Mouse (Mus musculus): ENCODE measurements at regions not wholly inside any gene's neighbourhood (a gene's known extent, or its start where the extent isn't known, plus 50 kb on each side); places are given as distances from the start of the nearest gene placed in this dataset.

DNA sequence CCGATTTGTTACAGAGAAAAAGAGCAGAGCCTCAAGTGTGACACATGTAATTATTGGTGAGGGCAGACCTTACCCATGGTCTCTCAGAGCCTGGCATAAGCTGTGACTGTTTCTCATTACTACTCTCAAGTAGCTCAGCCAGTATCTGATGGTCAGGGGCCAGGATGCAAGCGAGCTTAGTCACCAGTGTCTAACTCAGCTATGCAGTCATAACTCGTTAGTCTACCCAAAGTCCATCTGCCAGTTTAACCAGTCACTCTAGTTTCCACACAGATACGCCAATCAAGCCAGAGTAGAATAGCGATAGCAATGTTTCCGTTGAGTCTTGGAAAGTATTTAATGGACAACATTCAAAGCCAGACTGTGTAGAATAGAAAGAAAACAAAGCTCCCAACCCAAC, 354.3 kb upstream of the Map3k7 start:
- ATAC-seq (replicated peaks; ENCODE audit: poor library complexity) = no peak

DNA sequence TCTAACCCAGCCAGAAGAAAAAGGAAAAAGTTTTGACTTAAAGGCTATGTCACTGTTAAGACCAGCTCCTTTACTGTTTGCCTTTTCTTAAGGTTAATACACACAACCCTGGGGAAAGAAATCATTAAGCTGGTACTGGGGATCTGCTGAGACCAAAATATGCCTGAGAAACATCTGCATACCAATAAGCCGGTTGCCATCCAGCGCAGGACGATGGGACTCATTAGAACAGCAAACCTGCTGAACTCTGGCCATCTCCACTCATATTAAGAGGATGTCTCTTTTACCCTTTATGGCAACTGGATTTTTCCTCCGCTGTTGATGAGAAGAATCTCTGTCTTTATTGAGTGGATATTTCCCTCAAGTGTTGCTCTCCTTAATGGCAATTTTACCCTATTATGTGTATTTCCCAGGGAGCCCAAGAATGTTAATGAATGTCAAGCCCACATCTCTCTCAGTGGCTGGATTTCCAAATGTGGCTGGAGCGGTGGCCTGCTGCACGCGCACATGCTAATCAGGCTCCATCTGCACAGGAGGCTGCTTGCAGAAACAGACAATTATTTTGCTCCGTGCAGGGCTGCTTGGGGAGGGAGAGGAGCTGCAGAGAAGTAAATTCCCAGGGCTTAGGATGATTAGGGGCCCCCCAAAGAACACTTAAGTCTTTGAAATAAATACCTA, 351.6 kb upstream of the Map3k7 start:
- ATAC-seq (replicated peaks; ENCODE audit: poor library complexity) = no peak

DNA sequence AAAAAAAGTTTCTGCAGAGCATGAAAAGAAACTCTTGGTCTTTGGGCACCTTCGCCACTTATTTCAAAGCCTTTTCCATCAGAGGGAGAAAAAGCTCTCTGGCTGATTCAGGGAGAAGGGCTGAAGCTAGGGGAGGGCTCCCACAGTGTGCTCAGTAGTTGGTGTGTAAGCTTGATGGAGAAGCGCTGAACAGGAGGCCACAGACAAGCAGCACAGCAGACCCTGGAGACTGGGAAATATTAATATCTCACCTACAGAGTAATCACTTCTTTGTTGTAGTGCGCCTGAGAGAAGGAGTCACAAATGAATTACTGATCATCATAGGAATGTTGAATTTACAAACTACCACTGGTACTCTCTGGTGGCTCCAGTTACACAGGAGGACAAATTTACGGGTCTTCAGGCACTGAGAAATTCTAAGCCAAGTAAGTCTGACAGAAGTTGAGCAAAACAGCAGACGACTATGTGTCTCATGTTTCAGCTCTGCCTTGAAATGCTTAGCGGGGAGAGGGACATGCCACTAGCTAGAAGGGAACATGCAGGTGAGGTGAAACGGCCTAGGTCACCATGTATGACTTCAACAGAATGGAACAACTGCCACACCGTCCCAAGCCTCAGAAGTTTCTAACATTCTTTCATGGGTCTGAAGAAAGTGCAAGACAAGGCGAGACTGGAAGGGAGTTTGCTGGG, 350.9 kb upstream of the Map3k7 start:
- no peak for ATAC-seq (replicated peaks; ENCODE audit: poor library complexity)

DNA sequence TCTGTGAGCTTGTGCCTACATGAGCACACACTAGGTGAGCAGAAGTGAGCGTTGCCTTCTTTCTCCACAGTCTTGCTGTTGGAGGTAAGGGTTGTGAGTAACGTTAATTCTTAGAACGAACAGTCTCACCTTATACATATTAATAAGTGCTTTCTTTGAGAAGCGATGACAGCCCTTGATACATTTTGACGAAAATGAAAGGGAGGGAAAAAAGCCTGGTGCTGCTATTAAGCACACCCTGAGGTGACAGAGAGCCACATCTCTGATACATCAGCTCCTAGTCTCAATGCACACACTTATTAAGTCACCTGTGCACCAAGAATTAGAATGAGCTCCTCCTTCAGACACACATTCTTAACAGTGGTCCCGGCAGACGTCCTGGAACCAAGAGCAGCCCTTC, 346.3 kb upstream of the Map3k7 start:
- ATAC-seq (replicated peaks; ENCODE audit: poor library complexity) = no peak

DNA sequence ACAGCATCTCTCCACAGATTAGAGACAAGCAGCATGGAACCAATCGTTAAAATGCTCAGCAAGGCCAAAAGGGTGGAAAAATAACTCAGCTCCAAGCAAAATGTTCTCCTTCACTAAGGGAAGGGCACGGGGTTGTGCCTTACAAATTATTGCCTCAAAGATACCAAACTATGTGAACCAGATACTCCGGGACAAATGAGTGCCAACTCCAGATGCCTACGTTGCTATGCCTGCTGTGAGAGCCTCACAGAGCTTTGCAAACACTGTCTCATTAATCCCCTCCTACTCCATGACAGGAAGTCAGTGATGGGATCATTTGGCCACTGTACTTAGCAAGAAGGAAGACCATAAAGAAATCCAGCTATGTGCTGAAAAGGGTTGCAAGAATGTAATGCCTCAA, 345.9 kb upstream of the Map3k7 start:
- no peak for ATAC-seq (replicated peaks; ENCODE audit: poor library complexity)

DNA sequence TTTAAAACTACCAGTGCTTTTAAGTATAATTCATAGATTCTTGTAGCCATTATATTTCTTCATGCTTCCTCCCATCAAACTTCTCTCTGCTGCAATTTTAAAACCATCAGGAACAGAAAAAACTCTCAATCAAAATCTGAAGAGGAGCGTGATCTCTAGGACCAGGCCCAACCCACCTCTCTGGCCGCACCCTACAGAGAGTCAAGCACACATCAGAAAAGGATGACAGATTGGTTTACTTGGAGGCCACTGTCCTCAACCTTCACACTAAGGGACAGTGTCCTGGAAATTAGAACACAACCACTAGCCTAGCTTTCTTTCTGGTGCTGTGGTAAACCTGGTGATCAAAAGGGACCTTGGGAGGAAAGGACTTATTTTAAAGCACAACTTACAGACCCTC, 342.7 kb upstream of the Map3k7 start:
- no peak for ATAC-seq (replicated peaks; ENCODE audit: poor library complexity)

DNA sequence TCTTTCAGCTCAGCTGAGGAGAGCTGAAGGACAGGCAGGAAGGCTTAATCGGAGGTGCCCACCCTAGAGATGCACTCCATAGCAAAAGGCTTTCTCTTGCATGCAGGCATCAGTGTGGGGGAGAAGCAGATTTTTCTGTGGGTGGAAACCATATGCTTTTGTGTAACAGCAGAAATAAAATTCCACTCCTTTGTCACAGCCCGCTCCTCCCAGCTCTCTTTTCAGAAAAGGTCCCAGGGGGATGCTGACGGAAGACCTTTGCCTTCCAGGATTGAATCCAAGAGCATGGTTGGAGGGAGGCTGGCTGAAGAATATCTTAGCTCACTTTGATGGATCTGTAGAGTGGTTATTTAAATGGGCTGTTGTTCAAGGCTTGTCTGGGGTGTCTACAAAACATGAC, 336.8 kb upstream of the Map3k7 start:
- no peak for ATAC-seq (replicated peaks; ENCODE audit: poor library complexity)

DNA sequence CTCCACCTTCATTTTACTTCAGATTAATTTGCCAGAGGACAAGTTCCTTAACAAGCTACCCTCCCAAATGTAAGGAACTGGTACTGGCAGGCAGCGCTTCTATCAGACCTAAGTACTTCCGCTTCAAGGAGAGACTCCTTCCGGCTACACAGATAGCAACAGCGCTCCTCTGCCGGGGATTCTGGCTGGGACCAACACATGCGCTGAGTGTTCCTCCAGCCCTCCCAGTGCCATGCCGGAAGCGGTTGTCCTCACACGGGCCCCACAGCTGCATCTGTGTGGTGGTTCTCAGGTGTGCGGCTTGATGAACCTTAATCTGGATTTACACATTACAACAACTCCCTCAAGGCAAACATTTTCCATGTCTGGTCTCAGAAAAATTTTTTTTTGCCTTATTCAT, 336.1 kb upstream of the Map3k7 start:
- ATAC-seq (replicated peaks; ENCODE audit: poor library complexity) = no peak

DNA sequence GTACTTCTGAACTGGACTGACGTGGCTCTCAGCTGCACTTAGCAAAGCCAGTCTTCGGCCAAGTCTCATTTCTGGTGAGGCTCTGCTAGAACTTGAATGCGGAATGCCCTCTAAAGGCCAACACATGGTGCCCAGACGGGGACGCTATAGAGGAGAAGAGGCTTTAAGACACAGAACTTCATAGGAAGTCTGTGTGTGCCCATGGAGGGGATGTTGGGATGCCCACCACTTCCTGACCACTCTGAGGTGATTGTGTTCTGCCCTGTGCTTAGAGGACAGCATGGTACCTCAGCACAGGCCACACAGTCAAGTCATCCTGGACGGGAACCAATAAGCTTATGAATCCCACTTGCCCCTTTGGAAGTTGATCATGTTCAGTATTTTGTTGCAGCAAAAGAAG, 325.3 kb upstream of the Map3k7 start:
- ATAC-seq (replicated peaks; ENCODE audit: poor library complexity) = no peak

DNA sequence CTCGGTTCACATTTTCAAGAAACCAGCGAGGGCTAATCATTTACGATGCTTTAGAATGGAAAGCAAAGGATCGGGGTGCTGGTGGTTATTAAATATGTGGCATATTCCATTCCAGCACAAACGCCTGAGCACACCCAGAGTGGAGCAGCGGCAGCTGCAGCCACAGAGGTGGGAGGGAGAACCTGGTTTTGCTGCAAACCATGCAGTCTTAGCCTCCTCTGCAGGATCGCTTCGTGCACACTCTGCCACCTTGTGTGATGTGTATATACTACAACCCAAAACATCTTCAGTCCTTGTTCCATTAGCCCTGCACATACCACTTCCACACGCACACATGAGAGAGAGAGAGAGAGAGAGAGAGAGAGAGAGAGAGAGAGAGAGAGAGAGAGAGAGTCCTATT, 321.7 kb upstream of the Map3k7 start:
- ATAC-seq (replicated peaks; ENCODE audit: poor library complexity) = peak; percentile 86

DNA sequence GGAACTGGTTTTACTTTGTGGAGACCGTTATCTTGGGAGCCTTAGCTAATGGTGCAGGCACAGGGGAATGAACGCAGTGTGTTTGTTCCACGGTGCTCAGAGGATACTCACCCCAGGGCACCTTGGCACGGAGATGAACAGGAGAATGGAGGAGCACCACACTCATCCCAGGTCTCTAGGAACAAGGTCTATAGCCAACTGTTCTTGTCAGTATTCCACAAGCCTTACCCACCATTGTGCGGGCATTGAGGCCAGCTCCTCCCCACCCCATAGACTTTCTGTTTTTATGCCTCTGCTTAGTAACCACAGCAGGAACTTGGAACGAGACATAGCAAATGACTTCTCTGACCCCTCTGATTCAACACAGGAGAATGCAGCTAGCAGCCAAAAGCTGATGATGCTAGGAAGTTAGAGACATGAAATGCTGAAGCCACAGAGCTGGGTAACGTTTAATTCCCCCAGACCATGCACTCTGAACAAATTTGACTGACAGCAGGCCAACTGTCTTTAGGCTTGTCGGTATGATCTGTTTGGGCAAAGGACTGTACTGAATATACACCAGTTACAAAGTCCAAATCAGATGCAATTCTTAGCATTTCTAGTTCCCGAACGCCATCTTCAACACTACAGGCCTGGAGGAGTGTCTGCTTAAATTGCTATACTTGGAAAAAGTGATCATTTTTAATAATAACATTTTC, 321.2 kb upstream of the Map3k7 start:
- peak; percentile 39; the same call in 1 of the 2 replicates for ATAC-seq (replicated peaks; ENCODE audit: poor library complexity)

DNA sequence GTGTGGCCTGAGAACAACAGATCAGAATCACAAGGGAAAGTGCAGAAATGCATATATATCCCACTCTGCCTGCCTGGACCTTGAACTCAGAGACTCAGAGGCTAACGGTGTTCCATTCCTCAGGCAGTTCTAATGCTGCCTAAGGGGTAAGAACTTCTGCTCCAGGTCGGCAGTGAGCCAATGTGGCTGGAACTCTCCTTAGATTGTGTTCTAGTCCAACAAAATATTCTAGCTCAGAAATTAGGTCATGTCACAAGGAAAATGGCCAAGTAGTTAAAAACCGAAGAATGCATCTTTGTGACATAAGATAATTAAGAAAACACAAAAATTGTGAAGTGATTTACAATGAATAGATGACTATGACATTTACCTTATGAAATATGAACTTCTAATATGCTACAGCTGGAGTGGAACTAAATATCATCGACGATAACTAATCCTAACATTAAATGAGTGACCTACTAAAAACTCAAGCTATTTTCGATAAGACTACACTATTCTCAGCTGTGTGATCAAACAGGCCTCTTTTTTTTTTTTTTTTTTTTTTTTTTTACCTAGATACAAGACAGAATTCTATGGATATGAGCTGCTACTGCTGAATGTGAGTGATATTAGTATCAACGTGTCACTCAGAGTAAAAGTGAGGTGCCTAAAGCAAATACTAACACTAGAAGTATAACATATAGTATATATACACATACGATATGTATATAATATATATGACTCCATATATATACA, 315.1 kb upstream of the Map3k7 start:
- ATAC-seq (replicated peaks; ENCODE audit: poor library complexity) = no peak

DNA sequence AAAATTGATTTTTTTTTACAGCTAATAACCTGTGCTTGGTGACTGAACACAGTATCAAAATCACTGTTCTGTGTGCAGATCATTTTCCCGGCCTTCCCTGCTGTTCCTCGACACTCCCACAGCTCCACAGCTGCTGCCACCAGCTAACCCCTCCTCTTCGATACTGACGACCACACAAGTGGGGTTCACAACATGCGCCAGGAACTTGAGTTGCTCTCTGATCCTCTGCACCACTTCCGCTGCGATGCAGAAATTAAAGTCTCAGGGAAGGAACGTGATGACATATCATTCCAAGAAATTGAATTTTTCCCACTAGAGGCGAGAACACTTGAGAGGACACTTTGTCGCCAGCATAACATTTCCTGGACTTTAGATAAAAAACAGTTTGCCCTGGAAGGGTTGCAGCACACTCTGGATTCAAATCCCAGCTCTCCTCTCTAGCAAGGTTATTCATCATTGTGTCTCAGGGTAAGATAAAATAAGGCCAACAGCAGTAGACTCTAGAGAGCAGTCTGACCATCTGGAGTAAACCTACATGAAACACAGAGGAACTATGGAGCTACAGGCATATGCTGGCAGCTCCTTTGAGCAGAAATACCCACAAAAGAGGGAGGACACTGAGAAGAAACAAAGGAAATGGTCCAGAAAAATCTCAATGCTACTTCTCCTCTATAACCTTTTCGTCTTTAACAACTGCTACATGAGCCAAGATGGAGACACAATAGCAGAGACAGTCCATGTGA, 308.4 kb upstream of the Map3k7 start:
- no peak for ATAC-seq (replicated peaks; ENCODE audit: poor library complexity)

DNA sequence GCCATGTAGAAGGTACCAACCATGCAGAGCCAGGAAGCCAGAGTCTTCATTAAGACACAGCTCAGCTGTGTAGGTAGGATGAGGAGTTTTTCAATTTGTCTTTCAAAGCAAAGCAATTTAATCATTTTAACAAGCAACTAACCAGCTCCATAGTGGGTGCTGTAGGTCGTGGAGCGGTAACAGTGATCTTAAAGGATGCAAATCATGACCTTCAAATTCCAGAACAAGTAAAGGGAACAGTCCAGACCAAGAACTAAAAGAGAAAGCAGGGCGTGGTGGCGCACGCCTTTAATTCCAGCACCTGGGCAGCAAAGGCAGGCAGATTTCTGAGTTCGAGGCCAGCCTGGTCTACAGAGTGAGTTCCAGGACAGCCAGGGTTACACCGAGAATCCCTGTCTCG, 307.8 kb upstream of the Map3k7 start:
- no peak for ATAC-seq (replicated peaks; ENCODE audit: poor library complexity)

DNA sequence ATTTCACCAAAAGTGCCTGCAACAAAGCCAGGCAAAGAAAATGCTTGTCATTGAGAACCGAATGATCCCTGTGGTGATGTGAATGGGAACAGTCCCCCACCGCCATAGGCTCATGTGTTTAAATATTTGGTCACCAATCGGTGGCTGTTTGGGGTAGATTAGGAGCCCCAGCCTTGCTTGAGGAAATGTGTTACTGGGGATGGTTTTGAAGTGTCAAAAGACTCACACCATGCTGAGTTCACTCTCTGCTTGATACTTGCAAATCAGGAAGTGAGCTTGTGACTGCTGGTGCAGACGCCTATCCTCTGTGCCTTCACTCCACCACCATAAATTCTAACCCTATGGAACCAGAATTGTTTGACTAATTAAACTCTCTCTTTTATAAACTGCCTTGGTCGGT, 305.1 kb upstream of the Map3k7 start:
- ATAC-seq (replicated peaks; ENCODE audit: poor library complexity) = peak; percentile 23; the same call in 1 of the 2 replicates

DNA sequence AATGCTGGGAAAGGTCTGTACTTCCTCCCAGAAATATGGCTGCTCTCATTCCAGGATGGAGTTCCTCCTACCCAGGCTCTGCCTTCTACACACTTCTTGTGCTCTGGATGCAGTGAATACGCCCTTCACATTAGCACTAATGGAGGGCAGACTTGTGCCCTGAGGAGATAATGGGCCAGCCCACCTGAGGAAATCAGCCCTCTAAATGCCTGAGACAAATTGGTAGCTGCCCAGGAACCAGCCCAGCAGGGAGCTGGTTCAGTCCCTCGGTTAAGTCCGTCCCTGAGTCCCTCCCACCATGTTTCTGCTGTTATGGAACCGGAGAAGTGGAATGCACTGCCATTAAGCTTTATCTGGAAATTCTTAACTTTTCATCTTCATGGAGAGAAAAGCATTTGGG, 303.0 kb upstream of the Map3k7 start:
- no peak for ATAC-seq (replicated peaks; ENCODE audit: poor library complexity)

DNA sequence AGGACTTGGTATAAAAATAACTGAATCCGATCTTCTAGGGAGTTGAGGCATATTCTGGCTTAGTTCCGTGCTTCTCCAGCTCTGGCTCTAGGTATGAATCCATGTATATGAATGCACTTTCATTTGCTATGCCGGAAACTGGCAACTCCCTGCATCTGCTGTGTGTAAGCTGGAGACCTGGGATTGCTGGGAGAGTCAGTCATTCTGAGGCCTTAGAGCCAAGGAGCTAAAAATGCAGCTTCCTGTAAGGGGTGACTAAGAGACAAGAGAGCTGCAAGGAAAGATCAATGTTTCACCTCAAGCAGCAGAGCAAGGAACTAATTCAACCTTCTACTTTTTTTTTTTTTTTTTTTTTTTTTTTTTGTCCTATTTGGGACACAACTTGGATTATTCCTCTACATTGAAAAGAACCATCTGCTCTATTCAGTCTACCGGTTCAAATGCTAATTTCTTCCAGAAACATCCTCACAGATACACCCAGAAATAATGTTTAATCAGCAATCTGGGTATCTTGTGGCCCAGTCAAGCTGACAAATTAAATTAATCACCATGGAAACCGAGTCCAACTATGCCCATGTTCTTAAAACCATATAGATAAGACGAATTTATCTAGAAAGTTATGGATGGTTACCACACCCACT, 292.2 kb upstream of the Map3k7 start:
- no peak for ATAC-seq (replicated peaks; ENCODE audit: poor library complexity)

DNA sequence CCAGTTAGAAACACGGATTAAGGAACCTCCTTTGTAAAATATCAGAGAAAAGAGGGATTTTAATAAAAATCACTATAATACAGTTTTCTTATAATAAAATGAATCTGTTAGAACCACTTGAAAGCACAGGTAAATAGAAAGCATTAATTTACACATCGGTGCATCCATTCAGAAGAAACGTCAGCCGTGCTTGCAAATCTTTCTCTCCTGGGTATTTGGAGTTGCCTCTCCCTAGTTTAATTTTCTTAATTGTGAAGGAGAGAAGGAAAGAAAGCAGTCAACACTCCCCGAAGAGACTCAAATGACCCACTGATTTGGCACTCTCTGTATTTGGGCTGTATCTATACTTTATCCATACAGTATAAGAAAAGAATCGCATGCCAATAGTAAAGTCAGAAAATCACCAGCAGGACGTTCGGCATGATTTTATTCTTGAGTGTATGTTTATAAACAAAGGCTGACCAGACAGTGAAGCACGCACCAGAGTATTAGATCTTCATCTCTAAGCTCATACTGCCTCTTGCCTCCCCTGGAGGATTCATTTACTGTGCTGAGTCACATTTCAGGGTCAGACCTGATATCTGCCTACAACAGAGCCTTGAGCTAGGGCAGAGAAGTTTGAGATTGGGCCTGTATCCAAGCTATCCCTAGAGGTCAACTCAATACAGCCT, 291.6 kb upstream of the Map3k7 start:
- ATAC-seq (replicated peaks; ENCODE audit: poor library complexity) = no peak

DNA sequence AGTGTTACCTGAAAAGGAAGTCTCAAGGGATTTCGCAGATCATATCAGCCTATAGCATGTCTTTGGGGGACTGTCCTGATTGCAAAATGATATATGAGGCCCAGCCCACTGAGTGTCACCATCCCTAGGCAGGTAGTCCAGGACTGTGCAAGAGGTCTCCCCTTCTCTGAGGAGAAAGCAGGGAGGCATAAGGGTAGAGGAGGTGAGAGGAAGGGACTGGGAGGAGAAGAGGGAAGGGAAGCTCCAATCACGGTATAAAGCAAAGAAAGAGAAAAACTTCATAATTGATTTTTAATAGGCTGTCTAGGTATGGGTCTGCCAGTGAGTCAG, 291.1 kb upstream of the Map3k7 start:
- no peak for ATAC-seq (replicated peaks; ENCODE audit: poor library complexity)

DNA sequence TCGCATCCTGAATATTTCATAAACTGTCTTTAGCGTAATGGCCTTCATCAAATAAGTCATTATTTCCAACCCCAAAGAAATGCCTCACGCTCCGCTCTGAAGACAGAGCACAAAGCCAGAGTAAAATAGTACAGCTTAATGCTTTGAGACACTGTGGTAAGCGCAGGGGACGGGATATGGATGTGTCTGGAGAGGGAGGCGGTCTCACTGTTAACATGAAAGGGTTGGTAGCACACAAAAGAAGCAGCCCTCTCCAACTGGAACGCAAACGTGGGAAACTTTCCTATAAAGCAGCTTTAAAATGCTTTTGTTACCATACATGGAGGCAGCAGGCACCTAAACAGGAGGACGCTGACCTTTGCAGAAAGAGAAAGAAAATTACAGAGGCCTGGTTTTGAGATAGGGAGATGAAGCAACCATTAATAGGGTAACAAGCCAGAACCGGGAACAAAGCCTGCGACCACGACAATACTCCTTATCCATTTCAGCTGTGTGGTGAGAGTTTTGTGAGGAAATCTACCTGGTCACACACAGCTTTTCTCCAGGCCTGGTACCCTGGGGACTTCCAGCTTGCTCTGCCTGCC, 284.8 kb upstream of the Map3k7 start:
- ATAC-seq (replicated peaks; ENCODE audit: poor library complexity) = no peak

Data from megakaryocyte progenitor cell, adult 5-6 weeks (primary cell).